Mouse (Mus musculus) neural tube, embryonic 14.5 days (tissue): ENCODE results near the gene Nbea. TPM values are rescaled to one million over a fixed set of nuclear protein-coding genes. Genes with fewer than 3 reads are reported as not detected.
A peak's percentile ranks its signal among the peaks of the same experiment; 100 is the strongest.

ENCODE experiments used
- ATAC-seq: fragments of 200-750 bp; cut with Nextera tagmentation; 2 replicates; pipeline ENCODE4 v1.8.0; 2017; ENCODE audit warnings: low read depth, mild to moderate bottlenecking, moderate TSS enrichment, moderate library complexity
- H3K27ac ChIP-seq: fragments of 300-500 bp; sonication (generic); 2 replicates; pipeline ENCODE4 v1.5.1; 2014; ENCODE audit warnings: low read depth, mild to moderate bottlenecking, control low read depth, low read length, moderate library complexity, mixed read lengths
- H3K27me3 ChIP-seq: fragments of 300-500 bp; sonication (generic); 2 replicates; pipeline ENCODE4 v1.6.1; 2014; ENCODE audit warnings: low read length; ENCODE audit not compliant: control insufficient read depth, insufficient read depth
- H3K36me3 ChIP-seq: fragments of 300-500 bp; sonication (generic); 2 replicates; pipeline ENCODE4 v1.6.1; 2014; ENCODE audit warnings: low read length, mixed read lengths; ENCODE audit not compliant: control insufficient read depth, insufficient read depth
- H3K4me1 ChIP-seq: fragments of 300-500 bp; sonication (generic); 2 replicates; pipeline ENCODE4 v1.6.1; 2014; ENCODE audit warnings: low read length; ENCODE audit not compliant: control insufficient read depth, insufficient read depth
- H3K4me2 ChIP-seq: fragments of 300-500 bp; sonication (generic); 2 replicates; pipeline ENCODE4 v1.6.1; 2014; ENCODE audit warnings: mild to moderate bottlenecking, low read depth, low read length, control low read depth
- H3K4me3 ChIP-seq: fragments of 300-500 bp; sonication (generic); 2 replicates; pipeline ENCODE4 v1.5.1; 2014; ENCODE audit warnings: low read depth, low read length, control low read depth, mixed read lengths
- H3K9ac ChIP-seq: fragments of 300-500 bp; sonication (generic); replicated peaks from 2 replicates; pipeline ENCODE4 v1.6.1; 2014; ENCODE audit warnings: low read depth, mild to moderate bottlenecking, control low read depth, low read length, mixed read lengths
- H3K9me3 ChIP-seq: fragments of 300-500 bp; sonication (generic); 2 replicates; pipeline ENCODE4 v1.6.1; 2016; ENCODE audit warnings: low read length; ENCODE audit not compliant: control insufficient read depth
- WGBS: fragments of 180-500 bp; shearing (Covaris S2); extraction: QIAGEN DNeasy Blood & Tissue Kit; methylation state at CpG from one replicate; pipeline ENCODE4 v1.1.7; 2014; 5-methylcytosine and 5-hydroxymethylcytosine counted together
- polyA plus RNA-seq: library from polyadenylated mRNA; unstranded; fragments of >200 nt; fragmentation: Nextera tagmentation; extraction: Ambion mirVana; gene quantifications from 2 replicates; pipeline ENCODE4 v1.2.1, GENCODE M21; 2014

Gene Nbea
- polyA plus RNA-seq, 1 experiment from 2014 or later, result 107 TPM

DNA sequence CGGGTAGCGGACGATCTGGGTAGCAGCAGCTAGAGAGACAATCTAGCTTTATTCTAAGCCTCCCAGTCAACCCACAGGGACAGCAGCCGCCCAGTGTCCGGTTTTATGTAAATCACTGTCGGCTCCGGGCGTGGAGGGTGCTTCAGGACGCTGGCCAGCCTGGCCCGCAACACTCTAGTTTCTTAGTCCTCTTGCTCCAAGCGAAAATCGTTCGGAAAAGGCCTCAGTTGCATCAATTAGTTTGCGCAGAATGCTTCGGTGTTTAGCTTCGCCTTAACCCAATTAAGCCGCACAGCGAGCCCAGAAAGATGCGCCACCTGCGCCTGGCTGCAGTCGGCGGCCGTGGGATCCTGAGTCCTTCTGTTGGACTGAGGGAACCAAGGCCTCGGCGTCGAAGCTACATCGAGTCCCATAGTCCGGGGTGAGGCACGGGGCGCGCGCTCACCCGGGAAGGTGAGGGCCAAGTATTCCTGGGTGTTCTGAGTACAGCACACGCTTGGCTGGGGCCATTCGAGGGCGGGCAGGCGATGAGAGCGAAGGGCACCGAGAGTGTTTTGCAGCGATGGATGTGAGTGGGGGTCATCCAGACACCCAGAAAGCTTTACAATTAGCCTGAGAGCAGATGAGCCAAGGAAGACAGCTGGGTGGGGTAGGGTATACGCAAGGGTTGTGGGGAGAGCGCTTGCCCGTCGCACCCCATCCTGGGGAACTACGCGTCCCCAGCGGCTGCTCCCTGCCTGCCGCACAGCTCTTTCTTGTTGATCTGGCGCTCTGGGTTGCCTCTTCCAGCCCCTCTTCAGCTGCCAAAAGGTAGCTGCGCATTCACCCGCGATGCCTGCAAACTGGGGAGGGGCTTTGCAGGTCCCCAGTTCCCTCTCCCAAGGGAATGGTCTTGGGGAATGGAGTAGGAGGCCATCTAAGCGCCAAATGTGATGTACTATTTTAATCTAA, 403.1 kb downstream of the Nbea start:
- no peaks in the 10 kb centered on the region for H3K36me3 ChIP-seq
- peak overlapping the region; percentile 29 for H3K4me3 ChIP-seq
- peak overlapping the region; percentile 58 for H3K4me2 ChIP-seq
- H3K27me3 ChIP-seq, result 0 out of 2 replicates have a peak, but pooled peaks cover 2% of the 10 kb centered on the region
- no peaks in the 10 kb centered on the region for H3K9me3 ChIP-seq
- peaks cover 18% of the 10 kb centered on the region for H3K4me1 ChIP-seq
- ATAC-seq, result peak; percentile 42; the same call in 1 of the 2 replicates
- peak overlapping the region; percentile 97 for H3K27ac ChIP-seq
- 4% methylated on average over 53 of the region's 53 CpGs for WGBS
- peak overlapping the region; percentile 68 for H3K9ac ChIP-seq

DNA sequence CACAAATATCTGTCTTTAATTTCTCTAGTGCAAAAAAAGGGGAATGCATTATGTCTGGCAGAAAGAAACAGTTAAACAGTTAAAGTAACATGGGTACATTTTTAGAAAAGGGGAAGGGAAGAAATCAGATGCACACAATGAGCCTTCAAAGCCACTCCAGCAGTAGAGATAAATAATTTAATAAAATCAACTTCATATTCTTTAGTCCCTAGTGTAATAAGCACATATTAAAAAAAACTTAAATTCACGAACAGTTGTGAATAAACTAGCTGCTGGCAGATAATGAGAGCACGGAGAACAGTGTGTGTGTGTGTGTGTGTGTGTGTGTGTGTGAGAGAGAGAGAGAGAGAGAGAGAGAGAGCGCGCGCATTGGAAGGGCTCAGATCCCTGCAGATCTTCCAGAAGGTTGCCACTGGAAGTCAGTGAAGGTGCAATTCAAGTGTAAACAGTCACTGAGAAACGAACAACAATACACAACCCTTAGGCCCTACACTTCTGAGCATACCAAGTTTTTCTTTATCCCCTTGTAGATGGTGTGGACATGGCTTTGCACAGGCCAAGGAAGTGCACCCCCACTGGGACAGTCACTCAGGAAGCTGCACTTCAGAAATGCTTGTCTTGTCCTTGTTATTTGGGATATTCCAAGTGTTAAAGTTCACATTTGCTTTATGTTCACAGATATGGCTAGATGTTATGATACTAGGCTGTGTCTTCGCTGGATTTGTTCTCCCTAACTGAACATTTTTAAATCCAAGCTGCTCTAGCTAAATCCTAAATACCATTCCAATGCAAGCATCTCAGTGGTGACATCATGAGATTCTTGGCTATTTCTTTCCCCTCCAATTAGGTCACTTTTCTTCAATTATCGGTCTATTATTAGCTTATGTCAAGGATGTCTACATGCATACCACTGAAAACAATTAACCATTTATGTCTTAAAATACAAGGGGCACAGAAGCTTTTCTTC, 404.5 kb downstream of the Nbea start:
- peaks cover 24% of the 10 kb centered on the region for H3K4me1 ChIP-seq
- no peaks in the 10 kb centered on the region for H3K9me3 ChIP-seq
- no peak for ATAC-seq
- H3K4me3 ChIP-seq, result no peak overlapping the region
- H3K4me2 ChIP-seq, result peak overlapping the region; percentile 38
- WGBS, result 31% methylated on average over 8 of the region's 8 CpGs
- no peaks in the 10 kb centered on the region for H3K36me3 ChIP-seq
- H3K27ac ChIP-seq, result peak overlapping the region; percentile 69
- H3K27me3 ChIP-seq, result 0 out of 2 replicates have a peak, but pooled peaks cover 2% of the 10 kb centered on the region
- H3K9ac ChIP-seq, result 0 out of 2 replicates have a peak overlapping the region, but pooled peaks have one; percentile 16

DNA sequence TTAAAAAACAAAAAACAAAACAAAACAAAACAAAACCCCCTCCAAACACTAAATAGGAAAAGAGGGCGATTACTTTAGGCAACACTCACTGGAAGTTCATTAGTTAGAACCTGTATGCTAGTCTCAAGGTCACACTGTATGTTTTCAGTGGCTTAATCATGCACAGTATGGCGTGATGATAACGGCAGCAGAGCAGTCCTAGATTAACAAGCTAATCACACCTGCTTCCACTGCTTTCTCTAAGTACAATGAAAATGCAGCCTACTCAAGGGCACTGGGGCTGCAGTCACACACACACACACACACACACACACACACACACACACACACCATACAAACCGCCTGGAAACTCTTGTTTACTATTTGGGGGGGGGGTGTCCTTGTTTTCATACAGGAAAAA, 406.0 kb downstream of the Nbea start:
- H3K9ac ChIP-seq, result no peak overlapping the region
- H3K4me2 ChIP-seq, result no peak overlapping the region
- H3K9me3 ChIP-seq, result no peaks in the 10 kb centered on the region
- H3K27ac ChIP-seq, result no peak overlapping the region
- H3K27me3 ChIP-seq, result 0 out of 2 replicates have a peak, but pooled peaks cover 2% of the 10 kb centered on the region
- 44% methylated on average over 4 of the region's 4 CpGs for WGBS
- ATAC-seq, result no peak
- H3K4me1 ChIP-seq, result peaks cover 25% of the 10 kb centered on the region
- no peaks in the 10 kb centered on the region for H3K36me3 ChIP-seq
- no peak overlapping the region for H3K4me3 ChIP-seq

DNA sequence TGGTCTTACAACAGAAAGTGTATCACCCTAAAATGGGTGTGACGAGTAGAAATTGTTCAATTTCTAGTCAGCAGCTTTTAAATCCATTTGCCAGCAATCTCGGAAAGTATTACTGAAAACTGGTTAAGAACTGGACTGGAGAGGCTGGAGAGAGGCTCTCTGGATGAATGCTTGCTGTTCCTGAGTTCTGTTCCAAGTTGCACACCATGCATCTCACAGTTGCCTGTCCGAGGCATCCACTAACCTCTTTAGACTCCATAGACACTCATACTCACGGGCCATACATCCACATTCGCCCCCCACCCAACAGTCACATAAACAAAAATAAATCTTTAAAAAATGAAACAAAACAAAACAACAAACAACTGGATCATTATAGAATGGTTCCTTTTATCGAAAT, 407.7 kb downstream of the Nbea start:
- peaks cover 19% of the 10 kb centered on the region for H3K4me1 ChIP-seq
- no peak for ATAC-seq

DNA sequence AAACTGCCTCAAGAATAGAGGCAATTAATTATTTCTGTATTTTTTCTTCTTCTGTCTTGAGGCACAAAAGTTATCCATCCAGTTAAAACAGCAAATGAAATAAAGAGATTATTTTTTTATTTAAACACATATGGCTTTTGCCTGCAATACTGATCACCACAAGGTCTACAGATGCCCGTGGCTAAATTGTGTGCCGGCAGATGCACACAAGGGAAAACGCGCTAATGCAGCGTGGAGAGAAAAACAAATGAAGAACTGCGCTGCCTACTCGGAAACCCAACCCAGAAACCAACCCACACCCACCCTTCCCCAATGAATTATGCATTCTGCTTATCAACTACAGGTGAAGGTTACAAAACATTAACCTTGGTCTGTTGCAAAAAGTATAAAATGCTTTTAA, 408.3 kb downstream of the Nbea start:
- 23% methylated on average over 7 of the region's 7 CpGs for WGBS
- no peak; the same call in 1 of the 2 replicates for ATAC-seq
- no peak overlapping the region for H3K4me2 ChIP-seq

More for the DNA sequence above, 407.7 kb downstream of the Nbea start:
- no peak overlapping the region for H3K4me3 ChIP-seq
- no peaks in the 10 kb centered on the region for H3K36me3 ChIP-seq
- H3K9ac ChIP-seq, result no peak overlapping the region
- 73% methylated on average over 6 of the region's 6 CpGs for WGBS
- H3K9me3 ChIP-seq, result no peaks in the 10 kb centered on the region
- H3K27me3 ChIP-seq, result no peaks in the 10 kb centered on the region
- H3K27ac ChIP-seq, result peak overlapping the region; percentile 18; the same call in 1 of the 2 replicates
- no peak overlapping the region for H3K4me2 ChIP-seq

DNA sequence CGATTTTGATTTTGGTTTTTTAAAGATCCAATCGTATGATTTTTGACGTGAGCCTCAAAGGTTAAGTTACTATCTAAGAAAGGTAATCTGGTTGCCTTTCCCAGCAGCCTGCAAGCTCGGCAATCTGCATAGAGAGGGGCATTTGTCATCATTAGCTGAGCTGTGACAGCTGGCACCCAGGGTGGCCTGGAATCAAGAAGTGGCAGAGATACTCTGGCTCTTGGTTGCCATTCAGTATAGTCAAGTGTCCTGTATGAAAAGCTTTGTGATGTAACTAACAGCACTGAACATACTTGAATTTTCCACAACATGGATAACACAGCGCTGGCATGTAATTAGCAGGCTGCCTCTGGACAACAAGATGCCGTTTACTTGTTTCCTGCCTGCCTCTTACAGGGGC, 409.3 kb downstream of the Nbea start:
- Histone ChIP-seq H3K27ac (no peak overlapping the region), H3K27me3 (no peaks in the 10 kb centered on the region), H3K4me2 (no peak overlapping the region), H3K4me1 (0 out of 2 replicates have a peak, but pooled peaks cover 9% of the 10 kb centered on the region), H3K9ac (no peak overlapping the region), H3K9me3 (no peaks in the 10 kb centered on the region), H3K36me3 (no peaks in the 10 kb centered on the region), H3K4me3 (no peak overlapping the region)
- ATAC-seq, result peak; percentile 38; the same call in 1 of the 2 replicates
- WGBS, result 30% methylated on average over 6 of the region's 6 CpGs

More for the DNA sequence above, 408.3 kb downstream of the Nbea start:
- Histone ChIP-seq H3K9ac (no peak overlapping the region), H3K36me3 (no peaks in the 10 kb centered on the region), H3K27ac (no peak overlapping the region), H3K27me3 (no peaks in the 10 kb centered on the region), H3K4me3 (no peak overlapping the region), H3K4me1 (peaks cover 13% of the 10 kb centered on the region; the same call in 1 of the 2 replicates), H3K9me3 (no peaks in the 10 kb centered on the region)

DNA sequence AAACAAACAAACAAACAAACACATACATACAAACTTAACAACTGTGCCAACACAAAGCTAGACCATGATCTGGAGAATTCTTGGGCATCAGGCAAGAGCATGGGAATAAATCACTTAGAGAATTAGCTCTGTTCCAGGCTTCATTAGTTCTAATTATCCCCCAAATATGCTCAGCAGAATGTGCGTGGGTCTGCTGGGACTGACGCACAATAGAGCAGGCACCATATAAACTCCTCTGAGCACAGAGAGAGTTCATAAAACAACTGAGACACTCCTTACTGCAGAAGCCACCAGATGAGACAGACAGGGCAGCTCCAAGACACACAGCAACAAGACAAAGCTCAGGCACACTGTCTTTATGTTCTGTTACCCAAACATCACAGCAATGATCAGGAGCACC, 414.2 kb downstream of the Nbea start:
- no peak overlapping the region for H3K9ac ChIP-seq
- no peak overlapping the region for H3K4me2 ChIP-seq
- 17% methylated on average over 2 of the region's 2 CpGs for WGBS
- no peaks in the 10 kb centered on the region for H3K36me3 ChIP-seq
- no peaks in the 10 kb centered on the region for H3K27me3 ChIP-seq
- no peak overlapping the region for H3K4me3 ChIP-seq
- H3K27ac ChIP-seq, result no peak overlapping the region
- H3K4me1 ChIP-seq, result 0 out of 2 replicates have a peak, but pooled peaks cover 4% of the 10 kb centered on the region
- ATAC-seq, result peak; percentile 62
- no peaks in the 10 kb centered on the region for H3K9me3 ChIP-seq

DNA sequence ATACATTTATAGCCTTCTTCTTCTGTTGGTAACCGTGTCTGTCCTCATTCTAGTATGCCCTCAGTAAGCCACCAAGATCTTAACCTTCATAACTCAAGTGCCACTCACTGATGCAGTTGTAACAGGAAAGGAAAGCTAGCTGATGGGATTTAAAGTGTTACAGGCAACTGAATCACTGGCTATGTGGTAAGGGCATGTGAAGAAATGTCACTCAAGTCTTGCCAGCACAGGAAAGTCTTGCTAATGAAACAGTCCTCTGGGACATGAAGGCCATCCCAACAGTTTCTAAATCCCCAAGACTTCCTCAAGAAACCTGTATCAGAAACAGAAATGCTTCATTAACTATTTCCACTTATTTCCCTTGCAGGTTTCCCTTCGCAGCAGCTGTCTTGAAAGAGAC, 414.8 kb downstream of the Nbea start:
- ATAC-seq, result no peak

More for the DNA sequence above, 414.8 kb downstream of the Nbea start:
- Histone ChIP-seq H3K4me1 (no peaks in the 10 kb centered on the region), H3K27me3 (no peaks in the 10 kb centered on the region), H3K9ac (no peak overlapping the region), H3K4me3 (no peak overlapping the region), H3K4me2 (no peak overlapping the region), H3K9me3 (no peaks in the 10 kb centered on the region), H3K27ac (no peak overlapping the region), H3K36me3 (no peaks in the 10 kb centered on the region)
- WGBS, result 82% methylated on average over 2 of the region's 2 CpGs
